Mouse (Mus musculus) small intestine, adult 2 months (tissue): ENCODE data around the gene Myadm.

ENCODE experiments used
- CTCF ChIP-seq: fragments of 200-500 bp; IDR thresholded peaks from 2 replicates; pipeline ENCODE4 v1.5.1; 2012; ENCODE audit warnings: low read depth, mild to moderate bottlenecking, control low read depth, inconsistent platforms, low read length, moderate library complexity, mixed read lengths; ENCODE audit not compliant: insufficient replicate concordance, insufficient read length; ENCODE audit errors: extremely low read depth
- POLR2A ChIP-seq: fragments of 200-500 bp; IDR thresholded peaks from 2 replicates; pipeline ENCODE4 v1.6.1; 2012; ENCODE audit warnings: low read depth, mild to moderate bottlenecking, control low read depth, inconsistent platforms, low read length, moderate library complexity

DNA sequence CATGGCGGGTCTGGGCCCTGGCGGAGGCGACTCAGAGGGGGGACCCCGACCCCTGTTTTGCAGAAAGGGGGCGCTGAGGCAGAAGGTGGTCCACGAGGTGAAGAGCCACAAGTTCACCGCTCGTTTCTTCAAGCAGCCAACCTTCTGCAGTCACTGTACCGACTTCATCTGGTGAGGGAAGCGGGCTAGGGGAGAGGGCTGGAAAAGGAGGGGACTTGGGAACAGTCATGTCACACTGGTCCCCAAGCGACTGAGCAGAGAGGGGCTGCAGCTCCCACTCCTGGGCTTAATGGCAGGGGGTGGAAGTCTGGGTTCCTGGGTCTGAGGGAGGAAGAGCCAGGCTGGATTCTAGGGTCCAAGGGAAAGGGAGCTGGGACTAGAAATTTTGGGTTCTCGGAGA, 14.9 kb downstream of the Myadm start:
- TF ChIP-seq CTCF: no peak
- TF ChIP-seq POLR2A: no peak
